Mouse (Mus musculus): ENCODE measurements around the gene Zfr.

DNA sequence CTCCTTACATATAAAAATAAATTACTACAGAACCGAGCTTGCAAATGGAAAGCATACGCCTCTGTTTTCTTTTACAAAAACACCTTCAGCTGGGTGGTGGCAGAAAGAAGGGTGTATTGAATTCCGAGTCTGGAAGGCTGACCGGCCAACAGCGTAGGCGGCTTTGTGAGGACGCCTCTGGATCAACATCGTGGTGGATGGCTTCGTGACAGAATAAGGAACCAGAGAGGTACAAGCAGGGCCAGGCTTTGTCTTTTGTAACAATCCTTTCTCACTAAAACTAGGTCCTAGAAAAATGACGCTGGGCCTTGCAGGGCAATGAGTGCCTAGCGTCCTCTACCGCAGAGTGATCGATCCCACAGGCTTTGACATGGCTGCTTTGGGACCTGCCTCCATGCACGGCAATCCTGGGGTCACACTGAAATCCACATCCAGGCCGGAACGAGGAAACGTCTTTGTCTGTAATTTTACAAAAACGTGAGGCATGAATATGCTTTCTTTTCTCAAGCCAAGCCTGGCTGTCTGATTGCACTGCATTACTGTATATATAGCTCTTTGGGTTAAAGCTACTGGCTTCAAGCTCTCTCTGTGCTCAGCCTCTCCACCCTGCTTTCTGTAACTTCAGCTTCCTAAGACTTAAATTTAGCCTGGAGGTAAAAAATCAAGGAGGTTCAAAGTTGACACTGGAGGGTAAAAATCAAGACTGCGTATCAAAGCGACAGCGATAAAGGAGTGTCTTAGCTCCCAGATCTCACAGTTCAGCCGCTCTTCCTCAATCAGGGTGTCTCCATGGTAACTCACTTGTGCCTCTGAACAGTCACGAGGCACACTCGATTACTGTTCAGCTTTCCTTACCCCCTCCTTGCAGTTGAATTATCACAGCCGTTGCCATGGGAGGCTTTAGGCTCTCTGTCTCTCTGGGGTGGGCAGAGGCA, 24.3 kb upstream of the Zfr start:
- no peak for TF ChIP-seq E2F4 (IDR thresholded peaks at IDR 0.05; ENCODE audit: insufficient read depth)
- TF ChIP-seq CEBPB (IDR thresholded peaks at IDR 0.05; ENCODE audit: insufficient read depth, poor library complexity, severe bottlenecking), result no peak
- TF ChIP-seq POLR2A (IDR thresholded peaks at IDR 0.05; ENCODE audit: insufficient read length, low read depth), result no peak
- no peak for TF ChIP-seq MYOG (IDR thresholded peaks at IDR 0.05; ENCODE audit: control insufficient read depth in 1 of 3, insufficient read depth in 1 of 3, insufficient read length in 2 of 3, low read depth in 2 of 3)
- no peak for TF ChIP-seq TCF12 (IDR thresholded peaks at IDR 0.05; ENCODE audit: insufficient read depth, poor library complexity, severe bottlenecking)
- TF ChIP-seq USF1 (IDR thresholded peaks at IDR 0.05; ENCODE audit: low read depth), result no peak
- TF ChIP-seq POLR2AphosphoS2 (IDR thresholded peaks at IDR 0.05; ENCODE audit: insufficient read length, low read depth), result no peak
- no peak for TF ChIP-seq MYOD1 (IDR thresholded peaks at IDR 0.05; ENCODE audit: control insufficient read depth in 1 of 3, insufficient read length in 2 of 3, low read depth in 2 of 3)
- no peak for TF ChIP-seq MAX (IDR thresholded peaks at IDR 0.05; ENCODE audit: low read depth)
- no peak for TF ChIP-seq SRF (IDR thresholded peaks at IDR 0.05; ENCODE audit: control insufficient read depth, insufficient read length, low read depth)
